Mouse (Mus musculus) CD8-positive naive resting alpha-beta T cell, adult 57 days (primary cell): ENCODE data around the gene Lancl1. TPM values are rescaled to one million over a fixed set of nuclear protein-coding genes. Genes with fewer than 3 reads are reported as not detected.

ENCODE experiments used
- total RNA-seq: library from RNA; stranded (reverse); gene quantifications from one replicate; pipeline ENCODE4 v1.2.4, GENCODE M21; 2023

Gene Lancl1
- total RNA-seq, result 33.3 TPM

DNA sequence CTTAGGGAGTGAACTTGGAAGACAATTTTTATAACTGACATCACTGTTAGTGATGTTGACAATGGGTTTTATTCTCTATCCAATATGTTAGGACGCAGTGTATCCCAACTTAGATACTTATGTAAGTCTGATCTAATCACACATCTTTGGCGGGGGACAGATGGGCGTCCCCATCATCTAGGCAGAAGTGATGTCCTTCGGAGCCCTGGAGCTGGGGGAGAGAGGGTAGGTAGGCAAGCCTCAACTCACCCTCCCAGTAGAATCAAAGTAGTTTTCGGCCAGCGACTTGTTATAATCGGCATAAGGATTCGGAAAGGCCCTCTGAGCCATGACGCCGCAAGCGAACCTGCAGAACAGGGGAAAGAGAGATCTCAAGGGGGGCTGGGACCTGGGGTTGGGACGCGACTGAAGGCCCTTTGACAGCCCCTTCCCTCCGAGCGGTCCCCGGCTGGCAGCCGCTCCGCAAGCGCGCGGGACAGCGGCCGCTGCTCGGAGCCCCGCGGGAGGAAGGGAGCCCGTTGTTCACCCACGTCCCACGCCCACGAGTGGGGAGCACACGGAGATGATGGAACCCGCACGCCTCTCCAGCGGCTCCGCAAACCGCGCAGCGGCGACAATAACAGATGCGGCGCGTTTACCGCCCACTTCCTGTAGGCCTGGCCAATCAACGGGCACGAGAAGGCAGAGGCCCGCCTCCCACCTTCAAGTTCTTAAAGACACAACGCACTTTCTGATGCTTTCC is at the start of gene Lancl1:
Lancl1 (minus strand) TSS at position 627 of the 742 bp plus-strand sequence.

Other genes starting within 250 kb of the Lancl1 start
- 11.5 TPM for gene Kansl1l, start 221.3 kb downstream of the Lancl1 start, total RNA-seq
- gene Acadl, start 175.6 kb downstream of the Lancl1 start, total RNA-seq, result 28.4 TPM
- gene Myl1, start 93.5 kb downstream of the Lancl1 start, total RNA-seq, result not detected
- not detected for gene Cps1, start 84.2 kb upstream of the Lancl1 start, total RNA-seq